Mouse (Mus musculus) neural tube, embryonic 12.5 days (tissue): Measurements from ENCODE around the gene Rnf216. TPM values are rescaled to one million over a fixed set of nuclear protein-coding genes. Genes with fewer than 3 reads are reported as not detected.

Source experiments
- ATAC-seq: fragments of 200-750 bp; cut with Nextera tagmentation; 2 replicates; pipeline ENCODE4 v1.8.0; 2017; ENCODE audit warnings: low read depth, mild to moderate bottlenecking, moderate TSS enrichment, moderate library complexity; ENCODE audit not compliant: low FRiP score
- H3K27ac ChIP-seq: fragments of 300-500 bp; sonication (generic); 2 replicates; pipeline ENCODE4 v1.5.1; 2016
- H3K27me3 ChIP-seq: fragments of 300-500 bp; sonication (generic); replicated peaks from 2 replicates; pipeline ENCODE4 v1.6.1; 2016; ENCODE audit warnings: mild to moderate bottlenecking
- H3K36me3 ChIP-seq: fragments of 300-500 bp; sonication (generic); 2 replicates; pipeline ENCODE4 v1.6.1; 2016; ENCODE audit warnings: mild to moderate bottlenecking
- H3K4me1 ChIP-seq: fragments of 300-500 bp; sonication (generic); 2 replicates; pipeline ENCODE4 v1.6.1; 2016
- H3K4me2 ChIP-seq: fragments of 300-500 bp; sonication (generic); replicated peaks from 2 replicates; pipeline ENCODE4 v1.6.1; 2016; ENCODE audit warnings: mild to moderate bottlenecking
- H3K4me3 ChIP-seq: fragments of 300-500 bp; sonication (generic); 2 replicates; pipeline ENCODE4 v1.5.1; 2016
- H3K9ac ChIP-seq: fragments of 300-500 bp; sonication (generic); 2 replicates; pipeline ENCODE4 v1.6.1; 2016; ENCODE audit warnings: mild to moderate bottlenecking
- H3K9me3 ChIP-seq: fragments of 300-500 bp; sonication (generic); 2 replicates; pipeline ENCODE4 v1.6.1; 2016; ENCODE audit warnings: mild to moderate bottlenecking
- WGBS: fragments of 180-500 bp; shearing (Covaris S2); methylation state at CpG from one replicate; pipeline ENCODE4 v1.1.7; 2016; 5-methylcytosine and 5-hydroxymethylcytosine counted together
- polyA plus RNA-seq: library from polyadenylated mRNA; unstranded; fragments of >200 nt; fragmentation: Nextera tagmentation; extraction: Ambion mirVana; gene quantifications from 2 replicates; pipeline ENCODE4 v1.2.1, GENCODE M21; 2016

Gene Rnf216
- polyA plus RNA-seq, 1 experiment from 2014 or later, result 47.1 TPM

GRCm38 (mm10) chr5:143049746-143050145 is 63.0 kb downstream of the Rnf216 start:
- H3K27me3 ChIP-seq, result no peaks in the 10 kb centered on the region
- peaks cover 18% of the 10 kb centered on the region for H3K4me1 ChIP-seq
- ATAC-seq, result no peak
- H3K4me2 ChIP-seq, result no peak overlapping the region
- H3K9ac ChIP-seq, result no peak overlapping the region
- H3K36me3 ChIP-seq, result peaks cover 7% of the 10 kb centered on the region; the same call in 1 of the 2 replicates
- no peaks in the 10 kb centered on the region for H3K9me3 ChIP-seq
- WGBS, result 43% methylated on average over 4 of the region's 4 CpGs
- H3K27ac ChIP-seq, result peak overlapping the region; percentile 1; the same call in 1 of the 2 replicates
- no peak overlapping the region for H3K4me3 ChIP-seq

DNA sequence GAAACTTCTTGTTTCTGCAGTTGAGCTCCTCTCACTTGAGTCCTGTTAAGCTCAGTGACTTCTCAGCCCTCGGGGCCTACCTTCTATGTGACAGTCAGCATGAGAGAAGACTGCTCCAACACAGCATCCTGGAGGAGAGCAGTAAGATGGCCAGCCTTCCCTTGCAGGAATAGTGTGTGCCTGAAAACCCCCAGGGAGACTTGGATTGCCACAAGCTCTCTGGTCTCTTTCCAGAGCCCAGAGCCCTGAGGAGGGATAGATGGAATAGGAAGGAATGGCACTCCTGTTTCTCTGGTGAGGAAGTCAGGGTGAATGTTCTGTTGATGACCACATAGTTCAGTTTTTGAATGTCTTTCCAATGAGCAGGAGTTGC is 63.8 kb downstream of the Rnf216 start:
- Histone ChIP-seq H3K4me2 (no peak overlapping the region), H3K9me3 (no peaks in the 10 kb centered on the region), H3K27ac (no peak overlapping the region), H3K27me3 (no peaks in the 10 kb centered on the region), H3K9ac (no peak overlapping the region), H3K4me1 (peaks cover 18% of the 10 kb centered on the region), H3K36me3 (peaks cover 7% of the 10 kb centered on the region; the same call in 1 of the 2 replicates), H3K4me3 (no peak overlapping the region)
- 97% methylated on average over 1 of the region's 1 CpGs for WGBS
- no peak for ATAC-seq

GRCm38 (mm10) chr5:143048232-143049012 is 64.4 kb downstream of the Rnf216 start:
- no peak for ATAC-seq
- Histone ChIP-seq H3K9me3 (no peaks in the 10 kb centered on the region), H3K4me3 (no peak overlapping the region), H3K36me3 (peaks cover 7% of the 10 kb centered on the region; the same call in 1 of the 2 replicates), H3K4me2 (no peak overlapping the region), H3K27ac (0 out of 2 replicates have a peak overlapping the region, but pooled peaks have one; percentile 22), H3K4me1 (peaks cover 18% of the 10 kb centered on the region), H3K27me3 (no peaks in the 10 kb centered on the region), H3K9ac (no peak overlapping the region)

GRCm38 (mm10) chr5:143047586-143047985 is 65.2 kb downstream of the Rnf216 start:
- WGBS, result 98% methylated on average over 1 of the region's 1 CpGs
- 0 out of 2 replicates have a peak overlapping the region, but pooled peaks have one; percentile 22 for H3K27ac ChIP-seq
- H3K9ac ChIP-seq, result no peak overlapping the region
- no peak overlapping the region for H3K4me3 ChIP-seq
- H3K27me3 ChIP-seq, result no peaks in the 10 kb centered on the region
- H3K36me3 ChIP-seq, result peaks cover 11% of the 10 kb centered on the region; the same call in 1 of the 2 replicates
- peaks cover 18% of the 10 kb centered on the region for H3K4me1 ChIP-seq
- ATAC-seq, result no peak
- H3K9me3 ChIP-seq, result no peaks in the 10 kb centered on the region
- no peak overlapping the region for H3K4me2 ChIP-seq

DNA sequence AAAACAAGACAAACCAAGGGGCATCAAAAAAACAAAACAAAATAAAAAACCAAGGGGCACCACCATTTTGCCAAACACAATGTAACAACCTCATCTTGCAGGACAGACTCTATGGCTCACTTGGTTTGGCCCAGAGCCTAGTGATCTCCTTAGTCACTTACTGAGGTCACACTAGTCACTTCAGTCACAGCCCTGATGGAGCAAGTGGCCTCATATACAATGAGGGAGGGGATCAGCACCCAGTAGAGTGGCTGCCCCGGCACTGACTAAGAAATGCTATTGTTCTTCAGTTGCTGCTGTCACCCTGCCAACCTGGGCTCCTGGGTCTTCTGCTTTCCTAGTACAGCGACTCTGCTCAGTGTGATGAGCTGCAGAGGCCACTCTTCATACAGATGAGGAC is 68.9 kb downstream of the Rnf216 start:
- Histone ChIP-seq H3K4me2 (no peak overlapping the region), H3K4me1 (peaks cover 4% of the 10 kb centered on the region; the same call in 1 of the 2 replicates), H3K9me3 (no peaks in the 10 kb centered on the region), H3K4me3 (no peak overlapping the region), H3K36me3 (peaks cover 6% of the 10 kb centered on the region; the same call in 1 of the 2 replicates), H3K27ac (no peak overlapping the region), H3K9ac (no peak overlapping the region), H3K27me3 (no peaks in the 10 kb centered on the region)
- WGBS, result 60% methylated on average over 2 of the region's 2 CpGs
- no peak for ATAC-seq

GRCm38 (mm10) chr5:143043285-143043684 is 69.5 kb downstream of the Rnf216 start:
- no peak for ATAC-seq
- H3K27me3 ChIP-seq, result no peaks in the 10 kb centered on the region
- H3K4me2 ChIP-seq, result no peak overlapping the region
- H3K4me1 ChIP-seq, result no peaks in the 10 kb centered on the region; the same call in 1 of the 2 replicates
- WGBS, result 83% methylated on average over 2 of the region's 2 CpGs
- no peak overlapping the region for H3K27ac ChIP-seq
- no peak overlapping the region for H3K4me3 ChIP-seq
- H3K9me3 ChIP-seq, result no peaks in the 10 kb centered on the region
- no peak overlapping the region for H3K9ac ChIP-seq
- H3K36me3 ChIP-seq, result peaks cover 6% of the 10 kb centered on the region; the same call in 1 of the 2 replicates

DNA sequence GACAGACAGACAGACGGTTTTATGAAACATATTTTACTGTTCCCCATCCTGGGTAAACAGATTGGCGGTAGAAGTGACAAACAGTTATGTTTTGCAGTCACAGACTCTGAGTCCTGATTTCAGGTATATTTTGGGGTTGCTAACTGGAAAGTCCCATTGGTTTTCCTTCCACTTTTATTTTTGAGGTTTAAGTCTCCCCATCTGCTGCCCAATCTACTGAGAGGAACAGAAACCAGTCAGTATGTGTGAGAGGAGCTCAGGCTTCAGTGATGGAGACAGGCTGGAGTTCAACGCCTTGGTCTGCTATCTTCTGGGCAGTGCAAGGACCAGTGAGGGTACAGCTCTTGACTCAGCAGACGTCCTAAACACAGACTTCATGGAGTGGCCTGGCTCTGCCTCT is 74.0 kb downstream of the Rnf216 start:
- Histone ChIP-seq H3K27ac (no peak overlapping the region), H3K27me3 (no peaks in the 10 kb centered on the region), H3K9ac (no peak overlapping the region), H3K4me3 (no peak overlapping the region), H3K4me1 (no peaks in the 10 kb centered on the region), H3K9me3 (no peaks in the 10 kb centered on the region), H3K4me2 (no peak overlapping the region), H3K36me3 (peaks cover 3% of the 10 kb centered on the region; the same call in 1 of the 2 replicates)
- WGBS, result 87% methylated on average over 4 of the region's 4 CpGs
- ATAC-seq, result no peak

DNA sequence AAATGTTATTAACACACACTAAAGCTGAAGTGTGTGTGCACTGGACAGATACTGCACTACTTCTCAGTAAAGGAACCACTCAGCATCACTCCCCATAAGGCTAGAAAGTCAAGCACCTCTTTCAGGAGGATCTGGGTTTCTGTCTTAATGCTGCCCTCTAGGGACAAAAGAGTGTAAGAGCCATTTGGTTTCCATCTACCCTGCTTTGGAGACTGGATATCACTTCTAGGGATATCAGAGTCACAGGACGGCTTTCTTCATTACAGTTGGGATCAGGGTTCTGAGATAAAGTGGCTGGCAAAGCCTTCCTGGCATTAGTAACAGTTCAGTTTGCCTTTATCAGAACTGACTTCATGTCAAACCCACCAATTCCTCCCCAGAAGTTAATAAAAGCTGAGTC is 75.6 kb downstream of the Rnf216 start:
- H3K4me1 ChIP-seq, result 0 out of 2 replicates have a peak, but pooled peaks cover 9% of the 10 kb centered on the region
- 30% methylated on average over 1 of the region's 1 CpGs for WGBS
- no peak overlapping the region for H3K4me2 ChIP-seq
- ATAC-seq, result no peak
- H3K36me3 ChIP-seq, result no peaks in the 10 kb centered on the region
- H3K4me3 ChIP-seq, result no peak overlapping the region
- no peaks in the 10 kb centered on the region for H3K9me3 ChIP-seq
- no peaks in the 10 kb centered on the region for H3K27me3 ChIP-seq
- no peak overlapping the region for H3K9ac ChIP-seq
- H3K27ac ChIP-seq, result no peak overlapping the region

GRCm38 (mm10) chr5:143036052-143036451 is 76.7 kb downstream of the Rnf216 start:
- H3K27ac ChIP-seq, result no peak overlapping the region

DNA sequence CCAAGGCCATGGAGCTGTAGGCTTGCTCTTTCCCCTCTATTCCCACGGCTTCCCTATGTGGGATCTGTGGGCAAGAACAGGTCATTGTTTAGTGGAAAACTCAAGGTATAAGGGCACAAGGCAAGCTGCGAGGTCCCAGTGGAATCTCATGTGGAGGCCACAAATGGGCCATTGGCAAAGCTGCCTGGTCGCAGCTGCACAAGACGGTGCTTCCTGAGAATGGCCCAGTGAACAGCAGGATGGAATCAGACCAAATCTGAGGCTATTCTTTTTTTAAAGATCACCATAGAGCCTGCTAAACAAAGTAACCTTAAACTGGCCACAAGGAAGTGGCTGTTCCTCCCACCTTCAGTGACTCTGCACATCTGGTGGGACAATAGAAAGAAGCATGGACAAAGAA is 77.5 kb downstream of the Rnf216 start:
- H3K27ac ChIP-seq, result no peak overlapping the region
- no peaks in the 10 kb centered on the region for H3K36me3 ChIP-seq
- WGBS, result 89% methylated on average over 4 of the region's 4 CpGs
- H3K4me1 ChIP-seq, result peaks cover 20% of the 10 kb centered on the region
- no peaks in the 10 kb centered on the region for H3K9me3 ChIP-seq
- H3K27me3 ChIP-seq, result no peaks in the 10 kb centered on the region
- no peak for ATAC-seq
- H3K4me2 ChIP-seq, result no peak overlapping the region
- H3K9ac ChIP-seq, result no peak overlapping the region
- no peak overlapping the region for H3K4me3 ChIP-seq

More at GRCm38 (mm10) chr5:143036052-143036451, 76.7 kb downstream of the Rnf216 start:
- Histone ChIP-seq H3K4me2 (no peak overlapping the region), H3K4me3 (no peak overlapping the region), H3K36me3 (no peaks in the 10 kb centered on the region), H3K27me3 (no peaks in the 10 kb centered on the region), H3K4me1 (peaks cover 20% of the 10 kb centered on the region), H3K9me3 (no peaks in the 10 kb centered on the region), H3K9ac (no peak overlapping the region)
- 92% methylated on average over 1 of the region's 1 CpGs for WGBS
- ATAC-seq, result no peak

GRCm38 (mm10) chr5:143034108-143034507 is 78.7 kb downstream of the Rnf216 start:
- Histone ChIP-seq H3K36me3 (no peaks in the 10 kb centered on the region), H3K9ac (no peak overlapping the region), H3K4me3 (no peak overlapping the region), H3K27me3 (no peaks in the 10 kb centered on the region), H3K4me1 (peaks cover 20% of the 10 kb centered on the region), H3K27ac (no peak overlapping the region), H3K4me2 (no peak overlapping the region), H3K9me3 (no peaks in the 10 kb centered on the region)
- no peak for ATAC-seq
- 77% methylated on average over 3 of the region's 3 CpGs for WGBS

GRCm38 (mm10) chr5:143033277-143033676 is 79.5 kb downstream of the Rnf216 start:
- ATAC-seq, result no peak

More at GRCm38 (mm10) chr5:143033277-143033676, 79.5 kb downstream of the Rnf216 start:
- Histone ChIP-seq H3K27me3 (no peaks in the 10 kb centered on the region), H3K4me1 (peaks cover 20% of the 10 kb centered on the region), H3K4me3 (no peak overlapping the region), H3K4me2 (no peak overlapping the region), H3K9me3 (no peaks in the 10 kb centered on the region), H3K36me3 (no peaks in the 10 kb centered on the region), H3K9ac (no peak overlapping the region), H3K27ac (no peak overlapping the region)
- 88% methylated on average over 3 of the region's 3 CpGs for WGBS
